Mouse (Mus musculus) midbrain, embryonic 10.5 days (tissue): ENCODE results near the gene Abl1. TPM values are rescaled to one million over a fixed set of nuclear protein-coding genes. Genes with fewer than 3 reads are reported as not detected.
A peak's percentile ranks its signal among the peaks of the same experiment; 100 is the strongest.
"Not testable (repeated sequence)": the region's sequence is repeated elsewhere in the genome, so short reads cannot be mapped to it uniquely, and the experiment has no call there.

Experiments used
- DNase-seq: peaks from one replicate; pipeline ENCODE4 v3.0.0-alpha.2; 2017; ENCODE audit warnings: low spot score
- H3K27ac ChIP-seq: fragments of 300-500 bp; sonication (generic); replicated peaks from 2 replicates; pipeline ENCODE4 v1.5.1; 2016; ENCODE audit warnings: mild to moderate bottlenecking
- H3K27me3 ChIP-seq: fragments of 300-500 bp; sonication (generic); 2 replicates; pipeline ENCODE4 v1.6.1; 2016; ENCODE audit warnings: low read depth, mild to moderate bottlenecking; ENCODE audit not compliant: poor library complexity, severe bottlenecking
- H3K36me3 ChIP-seq: fragments of 300-500 bp; sonication (generic); 2 replicates; pipeline ENCODE4 v1.6.1; 2016; ENCODE audit warnings: mild to moderate bottlenecking, moderate library complexity
- H3K4me1 ChIP-seq: fragments of 300-500 bp; sonication (generic); 2 replicates; pipeline ENCODE4 v1.6.1; 2016
- H3K4me3 ChIP-seq: fragments of 300-500 bp; sonication (generic); 2 replicates; pipeline ENCODE4 v1.5.1; 2016; ENCODE audit warnings: mild to moderate bottlenecking, moderate library complexity
- H3K9me3 ChIP-seq: fragments of 300-500 bp; sonication (generic); replicated peaks from 2 replicates; pipeline ENCODE4 v1.6.1; 2016; ENCODE audit warnings: mild to moderate bottlenecking
- WGBS: fragments of 180-500 bp; shearing (Covaris S2); methylation state at CpG from one replicate; pipeline ENCODE4 v1.1.7; 2016; 5-methylcytosine and 5-hydroxymethylcytosine counted together
- polyA plus RNA-seq: library from polyadenylated mRNA; unstranded; fragments of >200 nt; fragmentation: Nextera tagmentation; extraction: Ambion mirVana; gene quantifications from 2 replicates; pipeline ENCODE4 v1.2.1, GENCODE M21; 2016

Abl1 gene
- polyA plus RNA-seq, 1 experiment from 2014 or later: 44.2 TPM

GRCm38 (mm10) chr2:31662939-31663803 lies 25.0 kb upstream of the Abl1 start:
- Histone ChIP-seq H3K36me3 (no peaks in the 10 kb centered on the region), H3K27me3 (peaks cover 86% of the 10 kb centered on the region), H3K9me3 (peaks cover 10% of the 10 kb centered on the region), H3K4me3 (no peak overlapping the region), H3K4me1 (no peaks in the 10 kb centered on the region), H3K27ac (no peak overlapping the region)
- WGBS: 72% methylated on average over 8 of the region's 8 CpGs
- no peak for DNase-seq

DNA sequence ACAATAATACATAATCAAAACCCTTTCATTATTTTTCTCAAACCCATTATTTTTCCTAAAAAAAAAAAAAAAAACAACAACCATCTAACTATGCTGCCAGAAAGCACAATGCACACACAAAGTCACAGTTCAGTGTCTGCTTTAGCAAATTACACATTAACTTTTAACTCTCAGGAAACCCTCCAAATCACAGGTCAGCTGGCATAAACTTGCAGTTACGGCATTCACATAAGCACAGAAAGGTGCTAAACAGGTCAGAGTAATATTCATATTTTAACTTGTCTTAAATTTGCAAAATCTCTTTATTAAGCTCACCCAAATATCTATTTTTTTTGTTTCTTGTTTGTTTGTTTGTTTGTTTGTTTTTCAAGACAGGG lies 24.4 kb upstream of the Abl1 start:
- Histone ChIP-seq H3K27ac (no peak overlapping the region), H3K36me3 (no peaks in the 10 kb centered on the region), H3K4me1 (no peaks in the 10 kb centered on the region), H3K9me3 (peaks cover 7% of the 10 kb centered on the region), H3K27me3 (peaks cover 80% of the 10 kb centered on the region), H3K4me3 (no peak overlapping the region)
- DNase-seq: no peak
- 89% methylated on average over 1 of the region's 1 CpGs for WGBS

DNA sequence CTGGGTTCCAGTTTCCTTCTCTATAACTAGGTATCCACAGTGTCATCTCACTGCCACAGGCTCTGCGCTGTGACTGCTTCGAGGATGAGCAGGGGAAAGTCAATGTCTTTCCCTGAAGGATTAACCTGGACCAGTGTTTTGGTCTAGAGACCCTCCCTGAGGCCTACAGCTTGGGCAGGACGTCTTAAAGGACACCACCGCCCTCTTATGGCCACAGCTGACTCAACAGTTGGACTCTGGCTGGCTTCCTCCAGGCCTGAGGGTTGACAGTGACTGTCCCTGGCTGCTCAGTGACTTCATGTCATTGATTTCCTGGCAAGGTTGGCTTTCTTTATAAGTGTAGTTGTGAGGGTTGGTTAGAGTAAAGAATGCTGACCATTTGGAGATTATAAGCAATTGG lies 20.8 kb upstream of the Abl1 start:
- Histone ChIP-seq H3K9me3 (no peaks in the 10 kb centered on the region), H3K36me3 (peaks cover 4% of the 10 kb centered on the region), H3K27ac (no peak overlapping the region), H3K4me1 (peaks cover 13% of the 10 kb centered on the region), H3K27me3 (peaks cover 53% of the 10 kb centered on the region), H3K4me3 (no peak overlapping the region)
- DNase-seq: peak; percentile 63
- WGBS: 20% methylated on average over 4 of the region's 4 CpGs

GRCm38 (mm10) chr2:31670551-31671035 lies 17.6 kb upstream of the Abl1 start, which contains the start of gene Exosc2:
Exosc2 (plus strand) TSS chr2:31670715.
- Histone ChIP-seq H3K4me3 (peak within 1 kb of the TSS; percentile 85), H3K27ac (peak within 1 kb of the TSS; percentile 91), H3K9me3 (no peaks in the 10 kb centered on the region), H3K27me3 (peaks cover 26% of the 10 kb centered on the region), H3K36me3 (peaks cover 36% of the 10 kb centered on the region), H3K4me1 (peaks cover 27% of the 10 kb centered on the region)
- WGBS: under 1% methylated on average over 27 of the region's 27 CpGs
- DNase-seq: peak; percentile 91

GRCm38 (mm10) chr2:31678641-31679040 lies 9.5 kb upstream of the Abl1 start:
- Histone ChIP-seq H3K27ac (no peak overlapping the region), H3K9me3 (no peaks in the 10 kb centered on the region), H3K4me3 (no peak overlapping the region), H3K36me3 (peaks cover 87% of the 10 kb centered on the region), H3K27me3 (no peaks in the 10 kb centered on the region), H3K4me1 (peaks cover under 1% of the 10 kb centered on the region; the same call in 1 of the 2 replicates)
- no peak for DNase-seq
- WGBS: 95% methylated on average over 6 of the region's 6 CpGs

DNA sequence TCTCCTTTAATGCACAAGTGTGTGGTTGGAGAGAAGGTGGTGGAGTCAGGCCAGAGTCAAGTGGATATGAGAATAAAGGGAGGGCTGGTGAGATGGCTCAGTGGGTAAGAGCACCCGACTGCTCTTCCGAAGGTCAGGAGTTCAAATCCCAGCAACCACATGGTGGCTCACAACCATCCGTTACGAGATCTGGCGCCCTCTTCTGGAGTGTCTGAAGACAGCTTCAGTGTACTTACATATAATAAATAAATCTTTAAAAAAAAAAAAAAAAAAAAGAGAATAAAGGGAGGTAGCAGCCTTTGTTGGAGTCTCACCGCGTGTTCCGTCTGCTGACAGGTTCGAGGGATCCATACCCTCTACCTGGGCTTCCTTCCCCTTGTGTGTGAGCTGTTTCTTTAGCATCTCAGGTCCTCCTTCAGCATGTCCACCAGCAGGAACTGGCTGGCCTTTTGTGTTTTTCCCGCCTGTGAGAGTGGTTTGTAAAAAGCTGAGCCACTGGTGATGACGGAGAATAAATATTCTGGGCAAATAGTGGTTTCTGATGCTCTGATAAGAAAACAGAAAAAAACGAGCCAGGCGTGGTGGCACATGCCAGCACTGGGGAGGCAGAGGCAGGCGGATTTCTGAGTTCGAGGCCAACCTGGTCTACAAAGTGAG lies 7.0 kb upstream of the Abl1 start:
- not testable (repeated sequence) for H3K27ac ChIP-seq, DNase-seq, H3K9me3 ChIP-seq, H3K4me1 ChIP-seq, H3K4me3 ChIP-seq, H3K27me3 ChIP-seq
- 89% methylated on average over 15 of the region's 15 CpGs for WGBS
- H3K36me3 ChIP-seq: peaks cover 62% of the 10 kb centered on the region

DNA sequence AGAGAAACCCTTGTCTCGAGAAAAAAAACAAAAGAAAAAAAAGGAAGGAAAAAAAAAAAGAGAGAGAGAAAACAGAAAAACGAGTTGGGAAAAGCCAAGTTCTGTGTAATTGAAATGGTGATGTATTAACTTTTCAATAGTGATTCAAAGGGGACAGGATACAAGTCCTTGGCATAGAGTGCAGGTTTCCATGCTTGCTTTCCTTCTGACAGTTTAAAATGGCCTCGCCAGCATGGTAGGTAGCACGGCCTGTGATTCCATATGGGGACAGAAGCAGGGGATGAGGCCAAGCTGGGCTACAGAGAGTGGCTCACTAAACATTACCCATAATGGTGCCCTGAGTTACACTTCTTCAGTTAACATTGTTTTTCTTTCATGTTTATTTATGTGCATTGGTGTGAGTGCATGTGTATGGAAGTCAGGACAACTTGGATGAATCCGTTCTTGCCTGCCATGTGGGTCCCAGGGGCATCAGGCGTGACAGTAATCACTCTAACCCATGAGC lies 6.4 kb upstream of the Abl1 start:
- no peak for DNase-seq
- Histone ChIP-seq H3K27me3 (no peaks in the 10 kb centered on the region), H3K36me3 (peaks cover 56% of the 10 kb centered on the region), H3K4me1 (no peaks in the 10 kb centered on the region), H3K4me3 (no peak overlapping the region), H3K9me3 (no peaks in the 10 kb centered on the region), H3K27ac (no peak overlapping the region)
- WGBS: 88% methylated on average over 6 of the region's 6 CpGs

- H3K36me3 ChIP-seq: peaks cover 37% of the 10 kb centered on the region
- H3K9me3 ChIP-seq: no peaks in the 10 kb centered on the region
- H3K4me3 ChIP-seq: no peak overlapping the region
- peak; percentile 32 for DNase-seq
- WGBS: 32% methylated on average over 2 of the region's 2 CpGs
- H3K27me3 ChIP-seq: no peaks in the 10 kb centered on the region
- no peak overlapping the region for H3K27ac ChIP-seq
- H3K4me1 ChIP-seq: peaks cover 11% of the 10 kb centered on the region
Observed at GRCm38 (mm10) chr2:31683666-31684065, 4.5 kb upstream of the Abl1 start.

DNA sequence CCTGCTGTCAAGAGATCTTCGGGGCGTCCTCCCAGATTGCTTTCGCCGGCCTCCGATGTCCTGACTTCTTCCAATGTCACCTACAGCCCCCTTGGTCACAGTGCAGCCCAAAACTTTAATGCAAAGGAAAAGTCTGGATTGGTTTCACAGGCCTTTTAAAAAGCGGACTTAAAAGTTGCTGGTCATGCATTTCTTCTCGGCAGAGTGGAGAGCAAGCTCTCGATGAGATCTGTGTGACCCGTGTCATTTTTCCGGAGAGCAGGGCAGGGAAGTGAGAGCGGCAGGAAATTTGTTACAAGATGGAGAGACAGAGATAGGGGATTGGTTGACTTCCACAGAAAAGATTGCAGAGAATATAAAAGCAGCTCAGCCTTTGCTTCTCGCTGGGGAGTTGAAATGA lies 869 bp downstream of the Abl1 start:
- Histone ChIP-seq H3K4me3 (peak overlapping the region; percentile 92), H3K4me1 (peaks cover 37% of the 10 kb centered on the region), H3K9me3 (no peaks in the 10 kb centered on the region), H3K27ac (peak overlapping the region; percentile 98), H3K36me3 (peaks cover 22% of the 10 kb centered on the region), H3K27me3 (no peaks in the 10 kb centered on the region)
- DNase-seq: no peak
- WGBS: under 1% methylated on average over 12 of the region's 12 CpGs

DNA sequence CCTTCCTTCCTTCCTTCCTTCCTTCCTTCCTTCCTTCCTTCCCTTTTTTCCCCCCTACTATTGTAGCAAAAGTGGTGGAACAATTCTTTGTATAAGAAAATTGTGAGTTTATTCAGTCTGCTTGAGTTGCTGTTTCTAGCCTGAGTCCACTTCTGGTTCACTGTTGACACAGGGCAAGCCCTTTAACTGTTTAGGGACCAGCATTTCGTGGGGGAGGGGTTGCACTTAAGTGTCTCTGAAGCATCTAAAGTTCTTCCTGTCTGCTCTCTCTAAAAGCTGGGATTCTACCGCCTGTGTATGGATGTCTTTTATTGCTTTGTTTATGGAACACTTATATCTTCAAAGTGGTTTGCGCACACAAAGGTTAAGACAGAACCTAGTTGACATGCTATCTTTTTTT lies 1.9 kb downstream of the Abl1 start:
- no peak for DNase-seq
- H3K36me3 ChIP-seq: peaks cover 32% of the 10 kb centered on the region
- peaks cover 37% of the 10 kb centered on the region for H3K4me1 ChIP-seq
- peak overlapping the region; percentile 38; the same call in 1 of the 2 replicates for H3K27ac ChIP-seq
- peak overlapping the region; percentile 92 for H3K4me3 ChIP-seq
- H3K27me3 ChIP-seq: no peaks in the 10 kb centered on the region
- 59% methylated on average over 3 of the region's 3 CpGs for WGBS
- H3K9me3 ChIP-seq: no peaks in the 10 kb centered on the region

DNA sequence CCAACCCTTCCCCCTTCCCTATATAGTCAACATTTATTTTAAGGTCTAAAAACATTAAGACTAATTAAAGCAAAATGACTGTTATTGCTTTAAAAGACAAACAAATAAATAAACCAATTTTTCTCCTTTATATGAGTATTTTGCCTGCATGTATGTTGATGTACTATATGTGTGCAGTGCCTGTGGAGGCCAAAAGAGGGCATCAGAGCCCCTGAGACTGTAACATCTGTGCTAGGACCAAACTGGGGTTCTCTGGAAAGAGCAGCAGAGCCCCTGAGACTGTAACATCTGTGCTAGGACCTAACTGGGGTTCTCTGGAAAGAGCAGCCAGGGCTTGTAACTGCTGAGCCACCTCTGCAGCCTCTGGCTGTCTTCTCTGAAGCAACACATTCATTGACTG lies 10.0 kb downstream of the Abl1 start:
- H3K27ac ChIP-seq: no peak overlapping the region
- H3K27me3 ChIP-seq: no peaks in the 10 kb centered on the region
- no peak overlapping the region for H3K4me3 ChIP-seq
- no peaks in the 10 kb centered on the region for H3K9me3 ChIP-seq
- H3K4me1 ChIP-seq: no peaks in the 10 kb centered on the region
- H3K36me3 ChIP-seq: peaks cover 62% of the 10 kb centered on the region
- DNase-seq: no peak

DNA sequence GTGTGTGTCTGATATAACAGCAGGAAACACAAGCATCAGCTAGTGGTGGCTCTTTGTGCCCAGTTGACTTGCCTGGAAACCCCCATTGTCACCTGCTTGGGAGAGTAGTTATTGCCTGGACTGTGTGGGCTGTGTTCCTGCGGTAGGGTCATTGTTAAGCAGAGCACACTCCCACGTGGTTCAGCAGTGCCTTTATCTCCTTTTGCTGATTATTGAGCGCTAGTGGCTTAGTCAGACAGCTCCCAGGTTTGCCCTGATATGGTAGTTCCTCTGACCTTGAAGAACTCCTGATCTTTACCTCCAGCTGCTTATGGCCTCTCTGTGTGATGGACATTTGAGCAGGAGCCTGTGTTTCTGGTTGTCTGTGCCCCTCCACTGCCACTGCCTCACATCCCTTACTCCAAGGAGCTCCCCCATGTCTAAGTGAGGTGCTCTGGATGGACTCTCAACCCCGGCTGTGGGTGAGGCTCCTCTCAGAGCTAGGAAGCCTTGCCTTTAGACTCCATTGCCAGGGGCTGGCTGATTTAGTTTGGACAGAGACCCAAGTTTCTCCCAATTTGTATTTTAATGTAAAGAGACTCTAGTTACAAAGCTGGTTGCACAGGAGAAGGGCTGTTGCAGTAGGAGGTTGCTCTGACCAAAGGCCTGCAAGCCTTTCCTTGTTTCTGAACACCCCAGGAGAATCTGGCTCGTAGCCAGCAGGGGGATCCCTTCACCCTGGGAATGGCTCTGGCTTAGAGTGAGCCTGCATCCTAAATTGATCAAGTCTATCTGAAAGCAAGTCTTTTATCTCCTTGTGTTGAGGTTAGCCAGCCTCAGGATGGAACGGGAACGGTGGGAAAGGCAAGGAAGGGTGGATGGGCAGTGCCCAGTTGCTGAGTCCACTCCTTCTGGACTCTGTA lies 12.6 kb downstream of the Abl1 start:
- peak; percentile 37 for DNase-seq
- H3K4me3 ChIP-seq: no peak overlapping the region
- H3K9me3 ChIP-seq: no peaks in the 10 kb centered on the region
- H3K27me3 ChIP-seq: no peaks in the 10 kb centered on the region
- H3K4me1 ChIP-seq: no peaks in the 10 kb centered on the region
- H3K27ac ChIP-seq: no peak overlapping the region
- peaks cover 51% of the 10 kb centered on the region for H3K36me3 ChIP-seq
- 55% methylated on average over 7 of the region's 7 CpGs for WGBS
